Mouse (Mus musculus): ENCODE measurements around the gene Map2.

DNA sequence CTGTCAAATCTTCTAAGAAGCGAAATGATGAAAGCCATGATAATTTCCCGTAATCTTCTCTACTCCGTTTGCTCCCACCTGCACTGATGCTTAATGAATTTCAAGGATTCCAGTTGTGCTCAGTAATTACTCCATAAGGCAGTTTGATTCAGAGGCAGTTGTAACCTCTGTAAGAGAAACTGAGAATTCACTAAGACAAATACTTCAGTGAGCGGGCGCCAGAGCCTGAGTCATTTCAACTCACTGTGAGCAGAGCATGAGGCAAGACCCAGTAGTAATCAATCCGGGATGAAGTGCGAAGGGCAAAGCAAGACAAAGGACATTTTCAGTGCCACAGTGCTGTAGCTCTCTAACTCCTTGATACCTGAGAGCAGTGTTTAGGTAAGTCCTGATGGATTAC is 194.4 kb downstream of the Map2 start:
- TF ChIP-seq CTCF (IDR thresholded peaks at IDR 0.05; ENCODE audit: low read depth, low read length), result no peak
- TF ChIP-seq POLR2A (IDR thresholded peaks at IDR 0.05; ENCODE audit: insufficient read depth, low read length), result no peak
- no peak for TF ChIP-seq EP300 (IDR thresholded peaks at IDR 0.05; ENCODE audit: insufficient read depth, low read depth, low read length)

Measured in ES-Bruce4 (cell line).